Mouse (Mus musculus): ENCODE measurements around the gene Pdcd2l. TPM values are rescaled to one million over a fixed set of nuclear protein-coding genes. Genes with fewer than 3 reads are reported as not detected.

Gene Pdcd2l
- total and polyA plus RNA-seq, 2 experiments = 15.9 to 18.5 TPM

DNA sequence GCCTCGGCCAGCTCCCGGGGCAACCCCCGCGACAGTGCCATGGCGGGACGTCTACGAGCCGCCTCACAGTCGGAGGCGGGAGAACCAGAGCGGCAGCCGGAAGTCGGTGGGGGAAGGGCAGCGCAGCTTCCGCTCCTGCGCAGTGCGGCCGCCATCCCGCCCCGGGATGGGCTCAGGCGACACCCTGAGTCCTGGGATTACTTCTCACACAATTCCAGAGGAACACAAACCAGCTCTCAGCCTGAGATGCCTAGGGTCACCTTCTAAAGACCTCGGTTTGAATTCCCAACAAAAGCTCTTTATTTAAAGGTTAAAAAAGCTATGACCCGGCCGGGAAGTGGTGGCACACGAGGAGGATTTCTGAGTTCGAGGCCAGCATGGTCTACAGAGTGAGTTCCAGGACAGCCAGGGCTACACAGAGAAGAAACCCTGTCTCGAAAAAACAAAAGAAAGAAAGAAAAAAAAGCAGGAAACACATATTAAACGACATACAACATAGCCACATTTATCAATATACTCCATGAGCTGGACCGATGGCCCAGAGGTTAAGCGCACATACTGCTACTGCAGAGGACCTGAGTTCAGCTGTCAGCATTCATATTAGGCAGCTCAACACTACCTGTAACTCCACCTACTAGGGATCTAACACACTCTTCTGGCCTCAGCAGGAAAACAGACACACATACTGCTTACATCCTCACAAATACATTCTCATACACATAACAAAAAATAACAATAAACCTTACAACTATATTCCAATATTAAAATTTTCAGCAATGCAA lies 27.8 kb downstream of the Pdcd2l start:
- TF ChIP-seq CTCF (IDR thresholded peaks at IDR 0.05; ENCODE audit: low read depth, low read length) (no peak), POLR2A (IDR thresholded peaks at IDR 0.05; ENCODE audit: extremely low read depth, insufficient read depth, low read length) (peak; percentile 71)
- WGBS = 11% methylated on average over 30 of the region's 30 CpGs
- peak overlapping the region; percentile 68 for H3K27ac ChIP-seq (replicated peaks; ENCODE audit: insufficient read depth, low read depth, low read length)
- peaks cover 8% of the 10 kb centered on the region for H3K36me3 ChIP-seq (ENCODE audit: control insufficient read depth, insufficient read depth, low read length)
- peak overlapping the region; percentile 82 for H3K4me3 ChIP-seq (ENCODE audit: insufficient read depth, low read depth, low read length)
- peaks cover 7% of the 10 kb centered on the region; the same call in 1 of the 2 replicates for H3K79me2 ChIP-seq (ENCODE audit: control insufficient read depth, insufficient read depth, low read length)
- DNase-seq (ENCODE audit: extremely low read depth, low read depth, low spot score) = peak; percentile 61
- peak overlapping the region; percentile 96 for H3K9ac ChIP-seq (ENCODE audit: low read depth, low read length)
- peaks cover 8% of the 10 kb centered on the region; the same call in 1 of the 2 replicates for H3K4me1 ChIP-seq (ENCODE audit: control insufficient read depth, insufficient read depth, low read length)
- H3K27me3 ChIP-seq (ENCODE audit: control insufficient read depth, insufficient read depth, low read length) = no peaks in the 10 kb centered on the region

DNA sequence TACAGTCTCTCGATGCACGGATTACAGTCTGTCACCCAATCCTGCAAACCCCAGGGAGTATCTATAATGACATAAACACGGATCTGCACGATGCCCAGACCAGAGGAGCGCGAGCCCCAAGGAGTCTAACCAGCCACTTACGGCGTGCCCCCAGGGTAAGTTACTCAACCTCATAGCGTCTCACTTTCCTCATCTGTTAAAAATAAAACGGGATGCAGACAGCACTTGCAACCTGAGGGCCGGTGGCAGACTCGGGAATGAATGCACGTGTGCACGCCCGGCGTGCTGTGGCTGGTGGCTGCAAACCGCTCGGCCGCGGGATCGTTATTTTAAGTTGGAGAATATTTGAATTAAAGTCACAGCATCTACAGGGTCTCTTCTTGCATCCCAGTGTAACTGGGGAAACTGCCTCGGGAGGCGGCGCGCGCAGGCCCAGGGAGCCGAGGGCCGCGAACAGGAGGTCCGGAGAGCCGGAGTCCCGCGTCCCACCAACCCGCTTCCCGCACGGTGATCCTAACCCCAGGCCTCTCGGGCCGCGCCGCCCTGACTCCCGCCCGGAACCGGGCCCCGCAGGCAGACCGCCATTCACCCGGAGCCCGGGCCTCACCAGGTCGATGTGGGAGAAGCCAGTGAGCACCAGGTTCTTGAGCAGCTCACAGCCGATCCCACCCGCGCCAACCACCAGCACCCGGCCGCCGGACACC lies 28.5 kb downstream of the Pdcd2l start:
- H3K27ac ChIP-seq (replicated peaks; ENCODE audit: insufficient read depth, low read depth, low read length) = peak overlapping the region; percentile 68
- peak; percentile 8 for DNase-seq (ENCODE audit: extremely low read depth, low read depth, low spot score)
- H3K9ac ChIP-seq (ENCODE audit: low read depth, low read length) = peak overlapping the region; percentile 96
- peaks cover 8% of the 10 kb centered on the region; the same call in 1 of the 2 replicates for H3K4me1 ChIP-seq (ENCODE audit: control insufficient read depth, insufficient read depth, low read length)
- H3K4me3 ChIP-seq (ENCODE audit: insufficient read depth, low read depth, low read length) = peak overlapping the region; percentile 82
- TF ChIP-seq CTCF (IDR thresholded peaks at IDR 0.05; ENCODE audit: low read depth, low read length) (no peak), POLR2A (IDR thresholded peaks at IDR 0.05; ENCODE audit: extremely low read depth, insufficient read depth, low read length) (no peak)
- under 1% methylated on average over 54 of the region's 54 CpGs for WGBS
- H3K36me3 ChIP-seq (ENCODE audit: control insufficient read depth, insufficient read depth, low read length) = peaks cover 13% of the 10 kb centered on the region
- no peaks in the 10 kb centered on the region for H3K27me3 ChIP-seq (ENCODE audit: control insufficient read depth, insufficient read depth, low read length)
- peaks cover 7% of the 10 kb centered on the region; the same call in 1 of the 2 replicates for H3K79me2 ChIP-seq (ENCODE audit: control insufficient read depth, insufficient read depth, low read length)

DNA sequence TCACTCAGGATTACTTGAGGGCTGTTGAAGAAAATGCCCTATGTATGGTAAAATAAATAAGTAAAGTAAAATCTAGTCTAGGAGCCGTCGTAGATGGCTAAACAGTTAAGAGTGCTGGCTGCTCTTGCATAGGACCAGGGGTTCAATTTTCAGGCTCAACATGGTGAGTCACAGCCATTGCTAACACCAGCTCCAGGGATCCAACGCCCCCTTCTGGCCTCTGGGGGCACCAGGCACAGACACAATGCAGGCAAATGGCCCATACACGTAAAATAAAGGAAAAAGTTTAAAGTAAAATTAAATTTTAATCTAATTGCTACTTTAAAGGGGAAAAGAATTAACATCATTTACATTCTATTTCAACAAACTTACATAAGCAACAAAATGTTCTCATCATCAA lies 29.6 kb downstream of the Pdcd2l start:
- Histone ChIP-seq H3K9ac (ENCODE audit: low read depth, low read length) (no peak overlapping the region), H3K79me2 (ENCODE audit: control insufficient read depth, insufficient read depth, low read length) (peaks cover 7% of the 10 kb centered on the region; the same call in 1 of the 2 replicates), H3K36me3 (ENCODE audit: control insufficient read depth, insufficient read depth, low read length) (peaks cover 22% of the 10 kb centered on the region), H3K4me1 (ENCODE audit: control insufficient read depth, insufficient read depth, low read length) (peaks cover 8% of the 10 kb centered on the region; the same call in 1 of the 2 replicates), H3K4me3 (ENCODE audit: insufficient read depth, low read depth, low read length) (no peak overlapping the region), H3K27me3 (ENCODE audit: control insufficient read depth, insufficient read depth, low read length) (no peaks in the 10 kb centered on the region), H3K27ac (replicated peaks; ENCODE audit: insufficient read depth, low read depth, low read length) (no peak overlapping the region)
- whole genome bisulfite sequencing = 64% methylated on average over 4 of the region's 4 CpGs
- no peak for DNase-seq (ENCODE audit: extremely low read depth, low read depth, low spot score)
- TF ChIP-seq POLR2A (IDR thresholded peaks at IDR 0.05; ENCODE audit: extremely low read depth, insufficient read depth, low read length) (no peak), CTCF (IDR thresholded peaks at IDR 0.05; ENCODE audit: low read depth, low read length) (peak; percentile 51)

DNA sequence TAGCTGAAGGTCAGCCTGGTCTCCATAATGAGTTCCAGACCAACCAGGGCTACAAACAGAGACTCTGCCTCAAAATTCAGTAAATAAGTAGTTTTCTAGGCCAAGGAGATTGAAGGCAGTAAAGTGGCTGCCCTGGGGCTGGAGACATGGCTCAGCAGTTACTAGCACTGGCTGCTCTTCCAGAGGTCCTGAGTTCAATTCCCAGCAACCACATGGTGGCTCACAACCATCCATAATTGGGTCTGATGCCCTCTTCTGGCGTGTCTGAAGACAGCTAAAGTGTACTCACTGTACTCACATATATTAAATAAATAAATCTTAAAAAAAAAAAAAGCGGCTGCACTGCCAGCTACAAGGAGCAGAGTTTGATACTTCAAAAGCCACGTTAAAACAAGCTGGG lies 30.5 kb downstream of the Pdcd2l start:
- no peak for TF ChIP-seq CTCF (IDR thresholded peaks at IDR 0.05; ENCODE audit: low read depth, low read length)
- no peak for TF ChIP-seq POLR2A (IDR thresholded peaks at IDR 0.05; ENCODE audit: extremely low read depth, insufficient read depth, low read length)
- Histone ChIP-seq H3K9ac (ENCODE audit: low read depth, low read length) (no peak overlapping the region), H3K27ac (replicated peaks; ENCODE audit: insufficient read depth, low read depth, low read length) (no peak overlapping the region), H3K27me3 (ENCODE audit: control insufficient read depth, insufficient read depth, low read length) (no peaks in the 10 kb centered on the region), H3K4me1 (ENCODE audit: control insufficient read depth, insufficient read depth, low read length) (peaks cover 8% of the 10 kb centered on the region; the same call in 1 of the 2 replicates), H3K79me2 (ENCODE audit: control insufficient read depth, insufficient read depth, low read length) (peaks cover 7% of the 10 kb centered on the region; the same call in 1 of the 2 replicates), H3K36me3 (ENCODE audit: control insufficient read depth, insufficient read depth, low read length) (peaks cover 30% of the 10 kb centered on the region), H3K4me3 (ENCODE audit: insufficient read depth, low read depth, low read length) (no peak overlapping the region)
- 82% methylated on average over 3 of the region's 3 CpGs for WGBS
- DNase-seq (ENCODE audit: extremely low read depth, low read depth, low spot score) = no peak

DNA sequence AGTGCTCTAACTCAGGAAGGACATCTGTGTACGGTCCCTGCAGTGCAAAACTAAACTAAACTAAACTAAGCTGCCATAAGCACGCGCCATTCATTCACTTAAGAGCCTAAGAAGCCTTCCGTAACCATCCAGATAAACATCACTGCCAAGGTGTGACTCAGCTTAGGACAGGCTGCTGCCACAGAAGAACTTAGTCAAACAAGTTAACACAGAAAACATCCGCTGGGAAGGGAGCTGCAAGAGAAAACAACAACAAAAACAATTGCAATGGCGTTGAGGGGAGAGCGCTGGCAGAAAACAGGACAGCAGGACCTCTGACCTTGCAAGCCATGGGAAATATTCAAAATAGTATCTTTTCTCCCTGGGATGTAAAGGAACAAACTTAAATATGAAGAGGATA lies 31.8 kb downstream of the Pdcd2l start:
- Histone ChIP-seq H3K27ac (replicated peaks; ENCODE audit: insufficient read depth, low read depth, low read length) (no peak overlapping the region), H3K36me3 (ENCODE audit: control insufficient read depth, insufficient read depth, low read length) (peaks cover 41% of the 10 kb centered on the region), H3K4me3 (ENCODE audit: insufficient read depth, low read depth, low read length) (no peak overlapping the region), H3K27me3 (ENCODE audit: control insufficient read depth, insufficient read depth, low read length) (no peaks in the 10 kb centered on the region), H3K79me2 (ENCODE audit: control insufficient read depth, insufficient read depth, low read length) (peaks cover 7% of the 10 kb centered on the region; the same call in 1 of the 2 replicates), H3K4me1 (ENCODE audit: control insufficient read depth, insufficient read depth, low read length) (peaks cover 8% of the 10 kb centered on the region; the same call in 1 of the 2 replicates), H3K9ac (ENCODE audit: low read depth, low read length) (no peak overlapping the region)
- WGBS = 94% methylated on average over 7 of the region's 7 CpGs
- no peak for DNase-seq (ENCODE audit: extremely low read depth, low read depth, low spot score)
- TF ChIP-seq CTCF (IDR thresholded peaks at IDR 0.05; ENCODE audit: low read depth, low read length) = no peak
- TF ChIP-seq POLR2A (IDR thresholded peaks at IDR 0.05; ENCODE audit: extremely low read depth, insufficient read depth, low read length) = no peak
